Mouse (Mus musculus) kidney, adult 11 months (tissue): Measurements from ENCODE around the gene Gm33815.
"Not testable (repeated sequence)": the region's sequence is repeated elsewhere in the genome, so short reads cannot be mapped to it uniquely, and the experiment has no call there.

ENCODE experiments used
- DNase-seq: peaks from one replicate; pipeline ENCODE4 v3.0.0; 2022

The Gm33815 gene

DNA sequence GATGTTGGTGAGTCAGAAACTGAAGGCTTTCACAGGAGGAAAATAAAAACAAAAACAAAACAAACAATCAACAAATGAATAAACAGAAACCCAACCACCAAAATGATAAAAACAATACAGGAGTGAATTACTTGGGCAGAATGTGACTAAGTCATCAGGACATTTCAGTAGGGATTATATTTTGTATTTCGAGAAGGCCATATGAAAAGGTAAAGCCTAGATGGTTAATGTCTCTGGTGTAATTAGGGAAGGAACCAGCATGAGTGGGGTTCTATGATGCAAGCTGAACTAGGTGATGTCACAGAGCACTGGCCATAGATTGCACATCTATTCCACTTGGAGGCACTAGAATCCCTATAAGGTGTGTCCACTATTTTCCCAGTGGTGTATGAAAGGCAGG is at the start of gene Gm33815:
Gene Gm33815 (plus strand): TSS at position 301 of the 400 bp plus-strand sequence.
- DNase-seq: not testable (repeated sequence)
